Mouse (Mus musculus): ENCODE data around the gene Hoxd8.

DNA sequence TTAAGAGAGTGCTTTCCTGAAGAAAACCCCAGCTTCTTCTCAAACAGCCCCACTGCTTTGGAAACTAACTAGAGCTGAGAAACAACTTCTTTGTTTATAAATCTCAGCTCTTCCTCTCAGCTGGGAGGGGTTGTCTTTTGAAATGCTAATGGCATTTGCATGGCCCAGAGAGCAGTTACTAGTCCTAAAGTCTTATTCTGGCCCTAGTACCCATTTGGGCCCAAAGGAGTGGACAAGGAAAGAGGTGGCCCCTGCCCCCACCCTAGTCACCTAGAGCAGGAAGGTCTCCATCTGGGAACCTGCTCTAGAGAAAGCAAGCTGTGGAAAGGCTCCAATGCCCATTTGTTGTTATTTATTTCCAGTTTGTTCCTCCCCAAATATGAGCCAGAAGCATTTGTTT, 26.6 kb downstream of the Hoxd8 start:
- TF ChIP-seq CTCF (IDR thresholded peaks at IDR 0.05; ENCODE audit: low read depth, low read length) (no peak), POLR2A (IDR thresholded peaks at IDR 0.05; ENCODE audit: extremely low read depth, insufficient read depth, low read length) (no peak)

Data from liver, adult 2 months (tissue).